Mouse (Mus musculus) cortical plate, adult 2 months (tissue): ENCODE measurements around the gene Fbxl19.

Experiments used
- CTCF ChIP-seq: fragments of 200-500 bp; IDR thresholded peaks from 2 replicates; pipeline ENCODE4 v1.5.1; 2011; ENCODE audit warnings: mild to moderate bottlenecking, control low read depth, low read length; ENCODE audit not compliant: insufficient read depth; ENCODE audit errors: extremely low read depth
- POLR2A ChIP-seq: fragments of 200-500 bp; IDR thresholded peaks from 2 replicates; pipeline ENCODE4 v1.6.1; 2011; ENCODE audit warnings: mild to moderate bottlenecking, low read length, control low read depth; ENCODE audit not compliant: insufficient read depth; ENCODE audit errors: extremely low read depth

GRCm38 (mm10) chr7:127817776-127818175, 73.4 kb downstream of the Fbxl19 start:
- no peak for TF ChIP-seq CTCF
- no peak for TF ChIP-seq POLR2A
